Mouse (Mus musculus) kidney, postnatal 0 days (tissue): ENCODE results near the gene Cmtm6. TPM values are rescaled to one million over a fixed set of nuclear protein-coding genes. Genes with fewer than 3 reads are reported as not detected.
A peak's percentile ranks its signal among the peaks of the same experiment; 100 is the strongest.

ENCODE experiments used
- ATAC-seq: fragments of 200-750 bp; cut with Nextera tagmentation; replicated peaks from 2 replicates; pipeline ENCODE4 v1.8.0; 2017; ENCODE audit warnings: low read depth, moderate number of reproducible peaks, moderate TSS enrichment, moderate library complexity; ENCODE audit not compliant: low FRiP score
- DNase-seq: peaks from one replicate; pipeline ENCODE4 v3.0.0-alpha.2; 2016; ENCODE audit warnings: low spot score
- H3K27ac ChIP-seq: fragments of 300-500 bp; sonication (generic); 2 replicates; pipeline ENCODE4 v1.5.1; 2014; ENCODE audit warnings: mild to moderate bottlenecking
- H3K27me3 ChIP-seq: fragments of 300-500 bp; sonication (generic); 2 replicates; pipeline ENCODE4 v1.6.1; 2014; ENCODE audit warnings: low read length, mixed read lengths; ENCODE audit not compliant: insufficient read depth
- H3K36me3 ChIP-seq: fragments of 300-500 bp; sonication (generic); 2 replicates; pipeline ENCODE4 v1.6.1; 2014; ENCODE audit warnings: low read length, mixed read lengths; ENCODE audit not compliant: insufficient read depth
- H3K4me1 ChIP-seq: fragments of 300-500 bp; sonication (generic); replicated peaks from 2 replicates; pipeline ENCODE4 v1.6.1; 2014; ENCODE audit warnings: antibody characterized with exemption, low read length, mixed read lengths; ENCODE audit not compliant: insufficient read depth
- H3K4me2 ChIP-seq: fragments of 300-500 bp; sonication (generic); 2 replicates; pipeline ENCODE4 v1.6.1; 2014; ENCODE audit warnings: mild to moderate bottlenecking, low read length, moderate library complexity, mixed read lengths
- H3K4me3 ChIP-seq: fragments of 300-500 bp; sonication (generic); replicated peaks from 2 replicates; pipeline ENCODE4 v1.5.1; 2014; ENCODE audit warnings: low read depth, low read length
- H3K9ac ChIP-seq: fragments of 300-500 bp; sonication (generic); 2 replicates; pipeline ENCODE4 v1.6.1; 2014; ENCODE audit warnings: low read depth, low read length
- H3K9me3 ChIP-seq: fragments of 300-500 bp; sonication (generic); replicated peaks from 2 replicates; pipeline ENCODE4 v1.6.1; 2016; ENCODE audit warnings: low read length, inconsistent platforms, mixed read lengths
- CTCF ChIP-seq: IDR thresholded peaks from 2 replicates; pipeline ENCODE4 v1.5.1; 2016; ENCODE audit warnings: antibody characterized with exemption, low read depth, mild to moderate bottlenecking, moderate library complexity
- WGBS: fragments of 180-500 bp; shearing (Covaris S2); extraction: QIAGEN DNeasy Blood & Tissue Kit; methylation state at CpG from one replicate; pipeline ENCODE4 v1.1.7; 2014; 5-methylcytosine and 5-hydroxymethylcytosine counted together
- polyA plus RNA-seq: library from polyadenylated mRNA; unstranded; fragments of >200 nt; fragmentation: Nextera tagmentation; extraction: Ambion mirVana; gene quantifications from 2 replicates; pipeline ENCODE4 v1.2.1, GENCODE M21; 2015

Gene Cmtm6
- polyA plus RNA-seq, 1 experiment from 2014 or later, result 64.5 TPM

GRCm38 (mm10) chr9:114793764-114794295, 62.9 kb downstream of the Cmtm6 start:
- no peak overlapping the region for H3K9ac ChIP-seq
- WGBS, result 85% methylated on average over 9 of the region's 9 CpGs
- H3K36me3 ChIP-seq, result no peaks in the 10 kb centered on the region
- H3K4me2 ChIP-seq, result no peak overlapping the region
- no peaks in the 10 kb centered on the region for H3K9me3 ChIP-seq
- no peak for DNase-seq
- H3K27me3 ChIP-seq, result no peaks in the 10 kb centered on the region
- no peak for ATAC-seq
- TF ChIP-seq CTCF, result no peak
- H3K4me1 ChIP-seq, result no peaks in the 10 kb centered on the region; the same call in 1 of the 2 replicates
- no peak overlapping the region for H3K27ac ChIP-seq
- H3K4me3 ChIP-seq, result no peak overlapping the region

DNA sequence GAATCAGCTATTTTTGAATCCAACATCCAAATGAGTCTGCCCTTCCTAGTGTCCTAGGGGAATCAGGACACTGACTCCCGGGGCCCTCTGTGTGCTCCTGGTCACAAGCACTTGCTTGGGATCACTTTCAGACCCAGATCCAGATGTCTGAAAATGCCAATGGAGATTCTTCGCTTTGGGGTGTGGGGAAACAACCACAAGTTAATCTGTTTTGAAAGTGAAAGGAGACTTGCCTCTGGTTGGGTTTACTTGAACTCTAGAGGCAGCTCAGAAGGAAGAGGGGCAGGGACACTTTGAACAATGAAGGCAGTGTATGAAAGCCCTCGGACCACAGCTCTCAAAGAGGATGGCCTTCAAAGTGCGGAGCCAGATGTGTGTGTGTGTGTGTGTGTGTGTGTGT, 63.6 kb downstream of the Cmtm6 start:
- no peaks in the 10 kb centered on the region for H3K36me3 ChIP-seq
- 86% methylated on average over 4 of the region's 4 CpGs for WGBS
- no peak for DNase-seq

DNA sequence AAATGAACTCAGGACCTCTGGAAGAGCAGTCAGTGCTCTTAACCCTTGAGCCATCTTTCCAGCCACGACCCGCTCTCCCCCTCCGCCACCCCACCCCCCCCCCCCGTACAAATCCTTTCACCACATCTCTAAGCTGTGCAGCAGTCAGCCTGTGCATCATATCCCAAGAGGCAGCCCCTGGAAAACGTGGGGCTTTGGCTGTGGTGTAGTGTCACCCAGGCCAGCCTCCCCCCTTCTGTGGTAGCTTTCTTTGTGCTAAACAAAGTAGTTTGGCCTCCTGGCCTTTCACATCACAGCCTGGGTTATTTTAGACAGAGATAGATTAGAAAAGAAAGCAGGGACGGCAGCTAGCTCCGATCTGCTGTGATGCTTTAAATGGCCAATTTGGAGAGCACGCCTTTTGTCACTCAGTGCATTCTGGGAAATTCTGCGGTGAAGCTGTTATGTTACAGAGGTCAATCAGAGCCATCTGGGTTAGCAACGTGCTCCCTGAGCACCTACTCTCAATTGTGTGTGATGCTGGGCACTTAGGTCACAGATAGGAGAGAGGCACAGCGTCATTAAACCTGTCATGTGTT, 65.6 kb downstream of the Cmtm6 start:
- Histone ChIP-seq H3K36me3 (no peaks in the 10 kb centered on the region), H3K9me3 (no peaks in the 10 kb centered on the region), H3K4me3 (no peak overlapping the region), H3K27me3 (no peaks in the 10 kb centered on the region), H3K9ac (no peak overlapping the region), H3K4me1 (peaks cover 5% of the 10 kb centered on the region; the same call in 1 of the 2 replicates), H3K4me2 (no peak overlapping the region), H3K27ac (no peak overlapping the region)
- WGBS, result 52% methylated on average over 10 of the region's 11 CpGs
- DNase-seq, result no peak
- no peak for ATAC-seq
- TF ChIP-seq CTCF, result no peak

More for the DNA sequence above, 63.6 kb downstream of the Cmtm6 start:
- H3K9me3 ChIP-seq, result no peaks in the 10 kb centered on the region
- H3K4me2 ChIP-seq, result no peak overlapping the region
- H3K27me3 ChIP-seq, result no peaks in the 10 kb centered on the region
- no peak for ATAC-seq
- H3K4me3 ChIP-seq, result no peak overlapping the region
- peaks cover 2% of the 10 kb centered on the region; the same call in 1 of the 2 replicates for H3K4me1 ChIP-seq
- no peak overlapping the region for H3K9ac ChIP-seq
- no peak overlapping the region for H3K27ac ChIP-seq
- TF ChIP-seq CTCF, result no peak

GRCm38 (mm10) chr9:114797329-114798004, 66.6 kb downstream of the Cmtm6 start:
- Histone ChIP-seq H3K9ac (no peak overlapping the region), H3K4me1 (peaks cover 5% of the 10 kb centered on the region; the same call in 1 of the 2 replicates), H3K36me3 (no peaks in the 10 kb centered on the region), H3K9me3 (no peaks in the 10 kb centered on the region), H3K27ac (no peak overlapping the region), H3K27me3 (no peaks in the 10 kb centered on the region), H3K4me3 (no peak overlapping the region), H3K4me2 (no peak overlapping the region)
- TF ChIP-seq CTCF, result peak; percentile 99
- WGBS, result 56% methylated on average over 11 of the region's 11 CpGs
- peak; percentile 80 for ATAC-seq
- DNase-seq, result peak; percentile 94

GRCm38 (mm10) chr9:114798845-114799244, 67.9 kb downstream of the Cmtm6 start:
- no peak overlapping the region for H3K4me2 ChIP-seq
- H3K4me3 ChIP-seq, result no peak overlapping the region
- no peaks in the 10 kb centered on the region for H3K9me3 ChIP-seq
- no peak overlapping the region for H3K9ac ChIP-seq
- no peaks in the 10 kb centered on the region for H3K36me3 ChIP-seq
- no peak for TF ChIP-seq CTCF
- no peak overlapping the region for H3K27ac ChIP-seq
- ATAC-seq (no peak), DNase-seq (no peak)
- 44% methylated on average over 6 of the region's 6 CpGs for WGBS
- peaks cover 5% of the 10 kb centered on the region; the same call in 1 of the 2 replicates for H3K4me1 ChIP-seq
- H3K27me3 ChIP-seq, result no peaks in the 10 kb centered on the region

Other genes with a start within 250 kb of the Cmtm6 start
- 0.19 and 0.84 TPM in 2 replicates for gene Ccr4, start 226.2 kb upstream of the Cmtm6 start, polyA plus RNA-seq
- gene C130032M10Rik, start 215.4 kb upstream of the Cmtm6 start, polyA plus RNA-seq, result 0.16 TPM in 1 of 2 replicates, not detected in the other
- 0.43 and 0.46 TPM in 2 replicates for gene Trim71, start 166.7 kb upstream of the Cmtm6 start, polyA plus RNA-seq
- gene Cnot10, start 90.9 kb upstream of the Cmtm6 start, polyA plus RNA-seq, result 45.7 and 50.4 TPM in 2 replicates
- 43.8 and 45.4 TPM in 2 replicates for gene Dync1li1, start 42.3 kb upstream of the Cmtm6 start, polyA plus RNA-seq
- 95.4 and 102 TPM in 2 replicates for gene Cmtm7, start 50.7 kb downstream of the Cmtm6 start, polyA plus RNA-seq
- 50.7 and 54.6 TPM in 2 replicates for gene Cmtm8, start 113.0 kb downstream of the Cmtm6 start, polyA plus RNA-seq
- 17.2 and 18.1 TPM in 2 replicates for gene Gpd1l, start 202.9 kb downstream of the Cmtm6 start, polyA plus RNA-seq
- gene Osbpl10, start 247.5 kb downstream of the Cmtm6 start, polyA plus RNA-seq, result 2.3 and 2.8 TPM in 2 replicates